Mouse (Mus musculus): ENCODE results near the gene Col5a3. TPM values are rescaled to one million over a fixed set of nuclear protein-coding genes. Genes with fewer than 3 reads are reported as not detected.

Col5a3 gene
- polyA plus RNA-seq, 1 experiment from 2014 or later, result 1.3 TPM

DNA sequence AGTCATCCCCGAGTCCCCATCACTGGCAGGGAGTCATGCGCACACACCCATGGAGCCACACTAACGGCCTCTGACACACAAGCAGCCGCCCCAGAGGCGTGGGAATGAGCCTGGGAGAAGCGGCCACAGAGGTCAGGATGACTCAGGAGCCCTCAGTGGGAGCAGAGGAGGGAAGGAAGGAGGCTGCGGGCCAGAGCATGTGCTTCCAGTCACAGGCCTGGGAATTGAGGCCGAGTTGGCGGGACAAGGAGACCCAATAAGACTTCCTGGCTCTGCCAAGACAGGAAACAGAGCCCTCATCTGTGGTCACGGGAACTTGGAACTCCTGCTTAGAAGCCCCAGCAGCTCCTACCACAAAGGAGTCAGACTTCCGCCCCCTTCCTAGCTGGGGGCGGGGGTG is 54.1 kb downstream of the Col5a3 start:
- no peak for ATAC-seq
- H3K36me3 ChIP-seq (ENCODE audit: control insufficient read depth, insufficient read depth, low read length), result no peaks in the 10 kb centered on the region
- no peaks in the 10 kb centered on the region for H3K9me3 ChIP-seq (replicated peaks; ENCODE audit: control insufficient read depth, low read length, poor library complexity, severe bottlenecking)
- no peaks in the 10 kb centered on the region for H3K27me3 ChIP-seq (ENCODE audit: control insufficient read depth, insufficient read depth, low read depth, low read length)
- no peak overlapping the region for H3K27ac ChIP-seq (ENCODE audit: low read length)
- no peak overlapping the region for H3K4me2 ChIP-seq (ENCODE audit: low read length)
- H3K9ac ChIP-seq (ENCODE audit: low read depth, low read length), result no peak overlapping the region
- H3K4me1 ChIP-seq (ENCODE audit: control insufficient read depth, insufficient read depth, low read length), result peaks cover 3% of the 10 kb centered on the region; the same call in 1 of the 2 replicates
- no peak overlapping the region for H3K4me3 ChIP-seq (ENCODE audit: low read depth, low read length)
- WGBS, result 76% methylated on average over 12 of the region's 12 CpGs

DNA sequence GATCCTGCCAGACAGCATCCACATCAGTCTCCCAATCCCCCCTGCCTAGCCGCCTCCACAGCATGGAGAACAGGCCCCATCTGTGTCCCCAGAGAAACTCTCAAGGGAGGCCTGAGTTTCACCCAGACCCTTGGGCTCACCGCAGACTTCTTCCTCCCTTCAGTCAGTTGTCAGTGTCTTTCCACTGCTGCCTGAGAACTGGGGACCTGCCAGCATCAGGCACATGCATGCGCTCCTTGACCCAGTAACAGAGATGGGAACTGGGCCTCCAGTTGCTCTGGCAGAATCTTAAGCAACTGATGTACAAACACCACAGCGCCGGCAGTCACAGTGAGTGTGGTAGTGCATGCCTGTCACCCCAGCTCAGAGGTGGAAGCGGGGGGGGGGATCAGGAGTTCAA is 56.0 kb downstream of the Col5a3 start:
- Histone ChIP-seq H3K9me3 (replicated peaks; ENCODE audit: control insufficient read depth, low read length, poor library complexity, severe bottlenecking) (no peaks in the 10 kb centered on the region), H3K4me2 (ENCODE audit: low read length) (no peak overlapping the region), H3K9ac (ENCODE audit: low read depth, low read length) (no peak overlapping the region), H3K27ac (ENCODE audit: low read length) (no peak overlapping the region), H3K27me3 (ENCODE audit: control insufficient read depth, insufficient read depth, low read depth, low read length) (no peaks in the 10 kb centered on the region), H3K4me1 (ENCODE audit: control insufficient read depth, insufficient read depth, low read length) (peaks cover 3% of the 10 kb centered on the region; the same call in 1 of the 2 replicates), H3K4me3 (ENCODE audit: low read depth, low read length) (no peak overlapping the region), H3K36me3 (ENCODE audit: control insufficient read depth, insufficient read depth, low read length) (no peaks in the 10 kb centered on the region)
- 90% methylated on average over 6 of the region's 6 CpGs for WGBS
- no peak for ATAC-seq

DNA sequence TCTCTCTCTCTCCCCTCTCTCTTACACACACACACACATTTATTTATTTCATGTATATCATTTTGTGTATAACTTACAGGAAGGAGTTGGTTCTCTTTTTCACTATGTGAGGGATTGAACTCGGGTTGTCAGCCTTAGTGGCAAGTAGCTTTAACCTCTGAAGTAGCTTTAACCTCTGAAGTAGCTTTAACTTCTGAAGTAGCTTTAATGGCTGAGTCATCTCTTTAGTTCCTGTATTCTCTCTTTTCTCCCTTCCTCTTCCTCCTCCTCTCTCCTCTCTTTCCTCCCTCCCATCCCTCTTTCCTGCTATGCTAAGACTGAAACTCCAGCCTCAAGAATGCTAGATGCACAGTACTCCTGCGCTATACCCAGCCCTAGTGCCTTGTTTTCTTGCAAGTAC is 56.6 kb downstream of the Col5a3 start:
- H3K4me3 ChIP-seq (ENCODE audit: low read depth, low read length), result no peak overlapping the region
- H3K9me3 ChIP-seq (replicated peaks; ENCODE audit: control insufficient read depth, low read length, poor library complexity, severe bottlenecking), result no peaks in the 10 kb centered on the region
- H3K9ac ChIP-seq (ENCODE audit: low read depth, low read length), result no peak overlapping the region
- peaks cover 3% of the 10 kb centered on the region; the same call in 1 of the 2 replicates for H3K4me1 ChIP-seq (ENCODE audit: control insufficient read depth, insufficient read depth, low read length)
- WGBS, result 86% methylated on average over 2 of the region's 2 CpGs
- ATAC-seq, result no peak
- H3K36me3 ChIP-seq (ENCODE audit: control insufficient read depth, insufficient read depth, low read length), result no peaks in the 10 kb centered on the region
- H3K4me2 ChIP-seq (ENCODE audit: low read length), result no peak overlapping the region
- no peak overlapping the region for H3K27ac ChIP-seq (ENCODE audit: low read length)
- no peaks in the 10 kb centered on the region for H3K27me3 ChIP-seq (ENCODE audit: control insufficient read depth, insufficient read depth, low read depth, low read length)

DNA sequence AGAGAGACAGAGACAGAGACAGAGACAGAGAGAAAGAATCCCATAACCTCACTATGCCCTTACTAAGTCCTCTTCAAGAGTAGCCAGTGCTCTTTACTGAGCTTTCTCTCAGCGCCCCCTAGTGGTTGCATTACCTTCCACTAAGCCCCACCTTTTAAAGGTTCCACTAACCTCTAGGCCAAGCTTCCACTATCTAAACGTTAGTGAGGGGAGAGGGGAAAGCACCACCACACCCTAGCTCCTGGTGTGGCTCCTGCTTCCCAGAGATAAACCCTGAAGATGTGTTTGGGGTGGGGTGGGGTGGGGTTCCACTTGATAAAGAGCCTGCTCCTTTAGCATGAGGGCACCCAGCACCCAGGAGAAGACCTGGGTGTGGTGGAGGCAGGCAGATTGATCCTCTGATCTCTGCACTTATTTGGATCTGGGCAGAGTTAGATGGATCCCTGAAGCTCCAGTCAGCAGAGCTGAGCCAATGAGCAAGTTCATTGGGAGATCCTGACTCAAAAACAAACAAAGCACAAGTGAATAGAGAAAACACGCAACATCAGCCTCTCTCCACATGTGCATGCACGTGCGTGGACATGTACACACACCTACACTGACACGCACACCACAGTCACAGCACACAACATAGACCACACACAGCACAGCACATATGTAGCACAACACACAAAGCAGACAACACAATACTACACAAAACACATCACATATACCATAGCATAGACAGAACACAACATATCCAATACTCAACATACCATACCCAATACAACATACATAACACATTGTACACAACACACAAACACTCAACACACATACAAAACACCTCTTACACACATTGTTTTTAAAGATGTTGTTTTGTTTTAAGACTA is 57.5 kb downstream of the Col5a3 start:
- Histone ChIP-seq H3K36me3 (ENCODE audit: control insufficient read depth, insufficient read depth, low read length) (no peaks in the 10 kb centered on the region), H3K4me2 (ENCODE audit: low read length) (no peak overlapping the region), H3K4me1 (ENCODE audit: control insufficient read depth, insufficient read depth, low read length) (peaks cover 1% of the 10 kb centered on the region; the same call in 1 of the 2 replicates), H3K9ac (ENCODE audit: low read depth, low read length) (no peak overlapping the region), H3K9me3 (replicated peaks; ENCODE audit: control insufficient read depth, low read length, poor library complexity, severe bottlenecking) (no peaks in the 10 kb centered on the region), H3K4me3 (ENCODE audit: low read depth, low read length) (no peak overlapping the region), H3K27me3 (ENCODE audit: control insufficient read depth, insufficient read depth, low read depth, low read length) (no peaks in the 10 kb centered on the region), H3K27ac (ENCODE audit: low read length) (no peak overlapping the region)
- ATAC-seq, result no peak
- 59% methylated on average over 6 of the region's 6 CpGs for WGBS

DNA sequence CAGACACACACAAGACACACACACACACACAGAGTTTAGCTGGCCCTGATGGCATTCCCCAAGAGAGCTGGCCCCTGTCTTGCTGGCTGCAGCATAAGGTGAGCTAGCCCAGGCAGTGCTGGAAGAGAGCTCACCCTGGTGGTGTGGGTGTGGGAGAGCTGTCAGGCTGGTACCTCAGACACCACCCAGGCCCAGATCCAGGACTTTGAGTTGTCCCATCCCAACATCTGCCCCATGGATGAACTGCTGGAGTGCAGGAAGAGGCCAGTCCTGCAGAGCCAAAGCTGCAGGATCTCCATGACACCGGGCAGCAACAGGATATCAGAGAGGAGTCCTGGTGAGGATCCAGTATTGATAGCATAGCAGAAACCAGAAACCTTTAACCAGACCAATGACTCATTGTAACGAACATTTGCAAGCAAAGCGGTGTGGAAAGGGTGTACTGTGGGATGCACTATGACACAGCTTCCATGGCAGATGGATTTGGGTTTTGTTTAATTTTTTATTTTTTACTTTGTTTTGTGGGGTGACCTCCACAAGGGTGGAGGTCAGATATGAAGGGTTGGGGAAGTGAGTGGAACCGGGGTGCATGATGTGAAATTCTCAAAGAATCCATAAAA is 58.7 kb downstream of the Col5a3 start:
- no peak overlapping the region for H3K9ac ChIP-seq (ENCODE audit: low read depth, low read length)
- no peak overlapping the region for H3K4me2 ChIP-seq (ENCODE audit: low read length)
- no peak overlapping the region for H3K27ac ChIP-seq (ENCODE audit: low read length)
- no peaks in the 10 kb centered on the region for H3K9me3 ChIP-seq (replicated peaks; ENCODE audit: control insufficient read depth, low read length, poor library complexity, severe bottlenecking)
- WGBS, result 88% methylated on average over 4 of the region's 4 CpGs
- no peak overlapping the region for H3K4me3 ChIP-seq (ENCODE audit: low read depth, low read length)
- no peaks in the 10 kb centered on the region for H3K27me3 ChIP-seq (ENCODE audit: control insufficient read depth, insufficient read depth, low read depth, low read length)
- H3K36me3 ChIP-seq (ENCODE audit: control insufficient read depth, insufficient read depth, low read length), result no peaks in the 10 kb centered on the region
- H3K4me1 ChIP-seq (ENCODE audit: control insufficient read depth, insufficient read depth, low read length), result no peaks in the 10 kb centered on the region
- no peak for ATAC-seq

DNA sequence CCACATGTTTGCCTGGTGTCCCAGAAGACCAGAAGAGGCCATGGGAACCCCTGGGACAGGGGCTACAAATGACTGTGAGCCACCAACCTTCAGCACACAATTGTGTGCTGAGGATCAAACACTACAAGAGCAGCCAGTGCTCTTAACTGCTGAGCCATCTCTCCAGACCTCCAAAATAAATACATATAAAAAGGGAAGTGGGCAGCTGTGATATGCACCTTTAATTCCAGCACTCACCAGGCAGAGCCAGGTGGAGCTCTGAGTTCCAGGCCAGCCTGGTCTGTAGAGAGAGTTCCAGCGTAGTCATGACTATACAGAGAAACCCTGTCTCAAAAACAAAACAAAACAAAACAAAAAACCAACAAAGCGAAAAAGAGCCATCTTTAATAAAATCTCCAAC is 60.5 kb downstream of the Col5a3 start:
- no peak overlapping the region for H3K27ac ChIP-seq (ENCODE audit: low read length)
- 89% methylated on average over 2 of the region's 2 CpGs for WGBS
- no peak for ATAC-seq

DNA sequence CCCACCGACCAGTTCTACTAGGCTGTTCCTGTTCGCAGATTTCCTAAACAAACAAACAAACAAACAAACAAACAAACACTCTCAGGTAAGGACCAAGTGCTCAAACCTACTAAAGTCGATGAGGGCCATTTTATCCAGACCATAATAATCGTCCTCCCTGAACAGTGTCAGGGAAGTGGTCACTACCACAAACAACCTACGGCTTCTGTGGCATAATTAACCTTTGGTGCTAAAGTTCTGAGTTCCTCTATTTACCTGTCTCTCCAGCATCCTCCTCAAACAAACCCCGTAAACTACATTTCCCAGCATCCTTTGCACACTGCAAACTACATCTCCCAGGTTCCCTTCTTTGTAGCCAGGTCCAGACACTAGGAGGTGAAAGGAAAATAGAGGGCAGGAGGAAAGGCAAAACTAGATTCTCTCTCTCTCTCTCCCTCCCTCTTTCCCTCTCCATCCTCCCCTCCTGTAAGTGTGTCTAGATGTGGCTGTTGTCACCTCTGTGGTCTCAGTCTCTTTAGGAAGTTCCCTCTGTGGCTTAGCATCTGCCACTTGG is 63.3 kb downstream of the Col5a3 start:
- ATAC-seq, result peak; percentile 44
- Histone ChIP-seq H3K4me1 (ENCODE audit: control insufficient read depth, insufficient read depth, low read length) (no peaks in the 10 kb centered on the region), H3K9ac (ENCODE audit: low read depth, low read length) (no peak overlapping the region), H3K9me3 (replicated peaks; ENCODE audit: control insufficient read depth, low read length, poor library complexity, severe bottlenecking) (no peaks in the 10 kb centered on the region), H3K36me3 (ENCODE audit: control insufficient read depth, insufficient read depth, low read length) (no peaks in the 10 kb centered on the region), H3K27me3 (ENCODE audit: control insufficient read depth, insufficient read depth, low read depth, low read length) (no peaks in the 10 kb centered on the region), H3K27ac (ENCODE audit: low read length) (no peak overlapping the region), H3K4me3 (ENCODE audit: low read depth, low read length) (no peak overlapping the region), H3K4me2 (ENCODE audit: low read length) (no peak overlapping the region)
- 56% methylated on average over 6 of the region's 6 CpGs for WGBS

More for the DNA sequence above, 60.5 kb downstream of the Col5a3 start:
- no peak overlapping the region for H3K9ac ChIP-seq (ENCODE audit: low read depth, low read length)
- no peaks in the 10 kb centered on the region for H3K4me1 ChIP-seq (ENCODE audit: control insufficient read depth, insufficient read depth, low read length)
- no peak overlapping the region for H3K4me3 ChIP-seq (ENCODE audit: low read depth, low read length)
- no peaks in the 10 kb centered on the region for H3K27me3 ChIP-seq (ENCODE audit: control insufficient read depth, insufficient read depth, low read depth, low read length)
- H3K4me2 ChIP-seq (ENCODE audit: low read length), result no peak overlapping the region
- H3K36me3 ChIP-seq (ENCODE audit: control insufficient read depth, insufficient read depth, low read length), result no peaks in the 10 kb centered on the region
- no peaks in the 10 kb centered on the region for H3K9me3 ChIP-seq (replicated peaks; ENCODE audit: control insufficient read depth, low read length, poor library complexity, severe bottlenecking)

DNA sequence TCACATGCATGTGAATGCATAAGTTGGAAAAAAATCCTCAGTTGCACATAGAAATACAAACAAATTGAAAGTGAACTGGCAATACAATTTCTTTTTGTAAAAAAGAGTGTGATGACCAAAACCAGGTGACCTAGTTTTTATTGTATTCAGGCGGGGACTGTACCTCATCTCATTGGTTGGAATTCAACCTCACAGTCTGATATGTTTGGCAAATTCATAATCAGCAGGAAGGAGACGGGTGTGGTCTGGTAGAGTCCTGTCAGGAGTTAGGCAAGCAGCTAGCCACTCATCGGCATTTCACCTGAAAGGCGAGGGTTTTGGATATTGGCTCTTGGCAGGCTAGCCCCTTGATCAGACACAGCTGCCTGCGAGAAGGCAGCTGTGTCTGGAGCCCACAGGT is 65.7 kb downstream of the Col5a3 start:
- ATAC-seq, result no peak
- H3K9ac ChIP-seq (ENCODE audit: low read depth, low read length), result no peak overlapping the region
- H3K4me1 ChIP-seq (ENCODE audit: control insufficient read depth, insufficient read depth, low read length), result peaks cover 8% of the 10 kb centered on the region; the same call in 1 of the 2 replicates
- WGBS, result 82% methylated on average over 5 of the region's 5 CpGs
- no peaks in the 10 kb centered on the region for H3K27me3 ChIP-seq (ENCODE audit: control insufficient read depth, insufficient read depth, low read depth, low read length)
- H3K4me2 ChIP-seq (ENCODE audit: low read length), result no peak overlapping the region
- H3K4me3 ChIP-seq (ENCODE audit: low read depth, low read length), result no peak overlapping the region
- no peaks in the 10 kb centered on the region for H3K36me3 ChIP-seq (ENCODE audit: control insufficient read depth, insufficient read depth, low read length)
- H3K27ac ChIP-seq (ENCODE audit: low read length), result no peak overlapping the region
- H3K9me3 ChIP-seq (replicated peaks; ENCODE audit: control insufficient read depth, low read length, poor library complexity, severe bottlenecking), result no peaks in the 10 kb centered on the region

DNA sequence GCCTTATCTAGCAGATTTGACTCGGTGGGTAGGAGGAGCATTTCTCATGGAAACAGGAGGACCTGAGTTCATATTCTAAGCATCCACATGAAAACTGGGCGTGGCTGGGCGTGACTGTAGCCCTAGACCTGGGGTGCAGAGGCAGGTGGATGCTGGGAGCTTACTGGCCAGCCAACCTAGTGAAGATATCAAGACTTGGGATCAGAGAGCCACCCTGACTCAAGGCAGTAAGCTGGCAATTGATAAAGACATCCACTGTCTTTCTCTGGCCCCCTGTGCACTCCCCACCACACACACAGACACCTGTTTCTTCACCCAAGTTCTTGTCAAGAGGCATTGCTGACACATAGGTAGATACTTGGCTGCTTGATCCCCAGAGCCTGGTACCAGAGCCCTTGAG is 66.3 kb downstream of the Col5a3 start:
- H3K4me1 ChIP-seq (ENCODE audit: control insufficient read depth, insufficient read depth, low read length), result peaks cover 9% of the 10 kb centered on the region; the same call in 1 of the 2 replicates
- H3K9me3 ChIP-seq (replicated peaks; ENCODE audit: control insufficient read depth, low read length, poor library complexity, severe bottlenecking), result no peaks in the 10 kb centered on the region
- no peak for ATAC-seq
- WGBS, result 85% methylated on average over 3 of the region's 3 CpGs
- H3K27me3 ChIP-seq (ENCODE audit: control insufficient read depth, insufficient read depth, low read depth, low read length), result no peaks in the 10 kb centered on the region
- no peaks in the 10 kb centered on the region for H3K36me3 ChIP-seq (ENCODE audit: control insufficient read depth, insufficient read depth, low read length)
- no peak overlapping the region for H3K4me3 ChIP-seq (ENCODE audit: low read depth, low read length)
- H3K4me2 ChIP-seq (ENCODE audit: low read length), result no peak overlapping the region
- no peak overlapping the region for H3K9ac ChIP-seq (ENCODE audit: low read depth, low read length)
- H3K27ac ChIP-seq (ENCODE audit: low read length), result no peak overlapping the region

Data from midbrain, embryonic 16.5 days (tissue).